Mouse (Mus musculus): ENCODE data around the gene St5. TPM values are rescaled to one million over a fixed set of nuclear protein-coding genes. Genes with fewer than 3 reads are reported as not detected.
A peak's percentile ranks its signal among the peaks of the same experiment; 100 is the strongest.

St5 gene
- polyA plus RNA-seq, 1 experiment from 2014 or later, result 11.0 TPM

DNA sequence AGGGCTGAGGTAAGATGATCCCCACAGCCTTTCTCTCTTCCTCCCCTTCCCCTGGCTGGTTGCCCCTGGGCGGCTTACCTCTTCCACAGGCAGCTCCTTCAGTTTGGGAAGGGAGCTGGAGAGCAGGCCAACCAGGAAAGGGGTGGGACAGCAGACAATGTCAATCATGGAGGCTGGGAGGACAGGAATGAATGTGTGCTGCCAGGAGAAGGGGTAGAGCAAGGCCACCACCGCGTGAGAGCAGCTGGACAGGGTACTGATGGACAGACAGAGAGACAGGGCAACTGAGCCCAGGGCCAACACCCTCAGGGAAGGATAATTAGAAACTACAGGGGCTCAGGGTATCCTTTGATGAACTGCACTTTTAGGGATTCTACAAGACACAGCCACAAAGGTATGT is 175.9 kb downstream of the St5 start:
- WGBS, result 80% methylated on average over 3 of the region's 3 CpGs
- H3K9me3 ChIP-seq (replicated peaks; ENCODE audit: control insufficient read depth, low read length), result no peaks in the 10 kb centered on the region
- no peaks in the 10 kb centered on the region for H3K4me1 ChIP-seq (ENCODE audit: control insufficient read depth, insufficient read depth, low read length)
- no peaks in the 10 kb centered on the region for H3K27me3 ChIP-seq (replicated peaks; ENCODE audit: control insufficient read depth, insufficient read depth, low read length)
- no peak for DNase-seq (ENCODE audit: low spot score)
- H3K4me2 ChIP-seq (ENCODE audit: low read length), result no peak overlapping the region
- ATAC-seq, result no peak
- no peak overlapping the region for H3K27ac ChIP-seq (ENCODE audit: low read depth, low read length)
- no peak overlapping the region; the same call in 1 of the 2 replicates for H3K9ac ChIP-seq (ENCODE audit: low read length)
- peaks cover 40% of the 10 kb centered on the region for H3K36me3 ChIP-seq (ENCODE audit: control insufficient read depth, insufficient read depth, low read length)
- no peak overlapping the region for H3K4me3 ChIP-seq (ENCODE audit: low read depth, low read length)

DNA sequence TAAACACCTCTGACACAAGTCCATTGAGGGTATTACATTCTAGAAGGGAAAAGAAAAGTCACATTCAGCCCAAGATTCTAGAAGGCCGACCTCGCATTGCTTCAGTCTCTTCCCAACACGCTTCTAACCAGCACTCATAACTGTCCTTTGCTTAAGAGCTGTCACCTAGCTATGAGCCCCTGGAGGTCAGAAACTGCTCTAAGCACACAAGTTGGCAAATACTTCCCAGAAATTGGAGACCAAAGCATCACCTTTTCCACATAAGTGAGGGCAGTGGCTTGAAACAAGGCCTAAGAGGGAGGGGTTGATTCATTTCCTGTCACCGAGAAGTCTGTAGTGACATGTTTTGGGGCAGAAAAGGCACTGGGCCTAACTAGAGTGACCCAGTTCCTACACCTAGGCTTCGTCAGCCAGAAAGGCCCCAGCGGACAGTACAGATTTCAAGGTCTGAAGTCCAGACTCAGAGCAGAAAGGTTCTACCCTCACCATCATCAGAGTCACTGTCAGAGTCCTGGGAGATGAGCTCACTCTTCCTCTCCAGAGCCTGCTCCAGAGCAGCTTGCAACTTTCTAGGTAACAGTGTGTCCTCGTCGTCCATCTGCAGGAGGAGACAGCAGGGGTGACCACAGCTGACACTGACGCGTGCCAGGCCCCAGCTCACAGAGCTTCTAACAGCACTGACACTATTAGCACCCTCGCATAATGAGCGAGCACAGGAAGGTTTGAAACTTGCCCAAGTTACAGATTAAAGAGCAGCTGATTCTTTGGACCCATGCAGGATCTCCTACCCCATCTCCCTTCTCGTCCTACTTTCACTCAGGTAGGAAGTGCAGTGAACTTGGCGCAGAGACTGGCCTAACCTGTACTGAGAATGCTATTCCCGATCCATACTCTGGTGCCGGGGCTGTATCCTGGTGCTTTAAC is 177.4 kb downstream of the St5 start:
- Histone ChIP-seq H3K4me2 (ENCODE audit: low read length) (no peak overlapping the region), H3K27ac (ENCODE audit: low read depth, low read length) (no peak overlapping the region), H3K4me1 (ENCODE audit: control insufficient read depth, insufficient read depth, low read length) (no peaks in the 10 kb centered on the region), H3K4me3 (ENCODE audit: low read depth, low read length) (no peak overlapping the region), H3K36me3 (ENCODE audit: control insufficient read depth, insufficient read depth, low read length) (peaks cover 55% of the 10 kb centered on the region), H3K27me3 (replicated peaks; ENCODE audit: control insufficient read depth, insufficient read depth, low read length) (no peaks in the 10 kb centered on the region), H3K9me3 (replicated peaks; ENCODE audit: control insufficient read depth, low read length) (no peaks in the 10 kb centered on the region), H3K9ac (ENCODE audit: low read length) (no peak overlapping the region)
- no peak for ATAC-seq
- 85% methylated on average over 16 of the region's 16 CpGs for WGBS
- no peak for DNase-seq (ENCODE audit: low spot score)

DNA sequence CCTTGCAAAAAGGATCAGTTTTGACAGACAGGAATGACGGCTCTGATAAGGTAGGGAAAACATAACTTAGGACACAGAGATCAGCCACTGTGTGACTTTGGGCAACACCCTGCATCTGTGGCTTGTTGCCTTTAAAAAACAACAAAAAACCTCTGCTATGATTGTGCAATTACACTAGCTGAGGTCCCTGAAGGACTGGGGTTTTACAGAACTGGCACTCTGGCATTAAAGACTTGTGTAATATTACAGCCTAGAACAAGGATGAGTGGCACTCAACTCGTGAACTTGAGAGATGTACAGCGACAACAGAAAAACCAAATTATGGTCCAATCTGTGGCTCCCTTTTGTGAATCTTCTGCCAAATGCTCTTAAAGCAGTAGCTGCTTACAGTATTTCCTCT is 178.6 kb downstream of the St5 start:
- Histone ChIP-seq H3K4me3 (ENCODE audit: low read depth, low read length) (no peak overlapping the region), H3K9me3 (replicated peaks; ENCODE audit: control insufficient read depth, low read length) (no peaks in the 10 kb centered on the region), H3K27me3 (replicated peaks; ENCODE audit: control insufficient read depth, insufficient read depth, low read length) (no peaks in the 10 kb centered on the region), H3K4me2 (ENCODE audit: low read length) (no peak overlapping the region), H3K36me3 (ENCODE audit: control insufficient read depth, insufficient read depth, low read length) (peaks cover 62% of the 10 kb centered on the region), H3K27ac (ENCODE audit: low read depth, low read length) (no peak overlapping the region), H3K4me1 (ENCODE audit: control insufficient read depth, insufficient read depth, low read length) (peaks cover 8% of the 10 kb centered on the region), H3K9ac (ENCODE audit: low read length) (no peak overlapping the region)
- DNase-seq (ENCODE audit: low spot score), result no peak
- no peak for ATAC-seq
- WGBS, result 85% methylated on average over 3 of the region's 3 CpGs

DNA sequence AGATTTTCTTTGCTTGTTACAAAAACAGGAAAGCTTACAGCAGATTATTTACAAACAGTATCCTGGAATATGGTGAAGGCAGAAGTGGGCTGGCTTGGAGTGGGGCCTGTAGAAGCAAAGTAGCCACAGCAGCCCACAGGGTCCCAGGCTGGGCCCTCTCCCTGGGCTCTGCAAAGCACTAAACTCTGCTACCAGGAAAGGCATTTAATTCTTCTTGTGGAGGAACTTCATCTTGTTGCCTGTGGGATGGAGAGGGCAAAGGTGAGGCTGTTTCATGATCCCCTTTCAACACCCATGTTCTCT is 179.0 kb downstream of the St5 start:
- ATAC-seq (no peak), DNase-seq (ENCODE audit: low spot score) (no peak)
- H3K36me3 ChIP-seq (ENCODE audit: control insufficient read depth, insufficient read depth, low read length), result peaks cover 62% of the 10 kb centered on the region
- H3K27ac ChIP-seq (ENCODE audit: low read depth, low read length), result no peak overlapping the region
- H3K4me1 ChIP-seq (ENCODE audit: control insufficient read depth, insufficient read depth, low read length), result peaks cover 8% of the 10 kb centered on the region
- no peaks in the 10 kb centered on the region for H3K27me3 ChIP-seq (replicated peaks; ENCODE audit: control insufficient read depth, insufficient read depth, low read length)
- no peak overlapping the region for H3K4me3 ChIP-seq (ENCODE audit: low read depth, low read length)
- no peaks in the 10 kb centered on the region for H3K9me3 ChIP-seq (replicated peaks; ENCODE audit: control insufficient read depth, low read length)
- no peak overlapping the region for H3K9ac ChIP-seq (ENCODE audit: low read length)
- H3K4me2 ChIP-seq (ENCODE audit: low read length), result no peak overlapping the region

DNA sequence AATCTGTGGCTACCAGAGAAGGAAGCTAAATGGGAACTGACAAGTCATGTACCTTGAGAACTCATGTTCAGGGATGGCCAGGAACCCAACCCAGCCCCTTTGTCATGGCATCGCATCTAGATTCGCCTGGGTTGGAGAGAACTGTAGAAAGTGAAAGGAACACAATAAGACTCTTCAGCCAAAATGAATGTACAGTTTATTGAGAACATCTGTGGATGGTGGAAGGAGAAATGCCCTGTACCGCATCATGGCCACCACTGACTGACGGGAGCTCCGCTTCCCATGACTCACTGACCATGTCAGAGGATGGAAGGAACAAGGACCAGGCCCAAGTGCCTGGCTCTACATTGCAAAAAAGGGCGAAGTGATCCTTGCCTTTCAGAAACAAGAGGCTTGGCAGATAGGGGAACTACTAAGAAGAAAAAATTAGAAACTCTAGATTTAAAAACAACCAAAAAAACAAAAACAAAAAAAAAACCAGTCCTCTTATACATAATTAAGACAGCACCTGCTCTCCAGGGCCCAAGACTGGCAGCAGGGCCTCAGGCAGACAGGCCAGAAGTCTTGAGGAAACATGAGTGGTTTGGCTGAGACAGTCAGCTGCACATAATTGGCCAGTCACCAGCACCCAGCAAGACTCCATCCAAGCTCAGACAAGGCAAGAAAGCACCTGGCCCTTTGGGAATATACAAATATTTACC is 179.5 kb downstream of the St5 start:
- H3K9me3 ChIP-seq (replicated peaks; ENCODE audit: control insufficient read depth, low read length), result no peaks in the 10 kb centered on the region
- DNase-seq (ENCODE audit: low spot score) (peak; percentile 16), ATAC-seq (no peak)
- H3K36me3 ChIP-seq (ENCODE audit: control insufficient read depth, insufficient read depth, low read length), result peaks cover 62% of the 10 kb centered on the region
- H3K4me3 ChIP-seq (ENCODE audit: low read depth, low read length), result no peak overlapping the region
- no peak overlapping the region for H3K4me2 ChIP-seq (ENCODE audit: low read length)
- WGBS, result 73% methylated on average over 6 of the region's 6 CpGs
- H3K4me1 ChIP-seq (ENCODE audit: control insufficient read depth, insufficient read depth, low read length), result peaks cover 8% of the 10 kb centered on the region
- H3K27ac ChIP-seq (ENCODE audit: low read depth, low read length), result peak overlapping the region; percentile 39
- no peaks in the 10 kb centered on the region for H3K27me3 ChIP-seq (replicated peaks; ENCODE audit: control insufficient read depth, insufficient read depth, low read length)
- H3K9ac ChIP-seq (ENCODE audit: low read length), result no peak overlapping the region

DNA sequence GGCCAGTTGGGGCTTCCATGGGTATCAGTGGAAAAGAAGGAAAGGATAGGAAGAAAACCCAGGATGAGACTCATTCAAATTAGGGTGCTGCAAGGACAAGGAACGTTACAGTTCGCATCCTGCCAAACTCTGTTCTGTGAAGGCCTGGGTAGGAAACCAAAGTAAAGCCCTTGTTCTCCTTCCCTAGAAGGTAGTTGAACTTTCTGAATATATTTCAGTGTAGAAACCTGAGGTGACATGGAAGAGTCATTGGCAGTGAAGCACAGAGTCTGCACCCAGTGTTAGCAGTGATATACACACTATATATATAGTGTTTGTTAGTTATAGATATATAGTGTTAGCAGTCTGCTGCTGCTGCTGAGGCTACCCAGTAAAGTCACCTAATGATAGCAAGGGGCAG is 180.1 kb downstream of the St5 start:
- no peaks in the 10 kb centered on the region for H3K9me3 ChIP-seq (replicated peaks; ENCODE audit: control insufficient read depth, low read length)
- peaks cover 62% of the 10 kb centered on the region for H3K36me3 ChIP-seq (ENCODE audit: control insufficient read depth, insufficient read depth, low read length)
- no peak overlapping the region for H3K9ac ChIP-seq (ENCODE audit: low read length)
- 60% methylated on average over 2 of the region's 2 CpGs for WGBS
- no peak overlapping the region for H3K4me3 ChIP-seq (ENCODE audit: low read depth, low read length)
- no peak for DNase-seq (ENCODE audit: low spot score)
- H3K4me1 ChIP-seq (ENCODE audit: control insufficient read depth, insufficient read depth, low read length), result peaks cover 10% of the 10 kb centered on the region
- H3K4me2 ChIP-seq (ENCODE audit: low read length), result no peak overlapping the region
- peak overlapping the region; percentile 39 for H3K27ac ChIP-seq (ENCODE audit: low read depth, low read length)
- no peak for ATAC-seq
- no peaks in the 10 kb centered on the region for H3K27me3 ChIP-seq (replicated peaks; ENCODE audit: control insufficient read depth, insufficient read depth, low read length)

DNA sequence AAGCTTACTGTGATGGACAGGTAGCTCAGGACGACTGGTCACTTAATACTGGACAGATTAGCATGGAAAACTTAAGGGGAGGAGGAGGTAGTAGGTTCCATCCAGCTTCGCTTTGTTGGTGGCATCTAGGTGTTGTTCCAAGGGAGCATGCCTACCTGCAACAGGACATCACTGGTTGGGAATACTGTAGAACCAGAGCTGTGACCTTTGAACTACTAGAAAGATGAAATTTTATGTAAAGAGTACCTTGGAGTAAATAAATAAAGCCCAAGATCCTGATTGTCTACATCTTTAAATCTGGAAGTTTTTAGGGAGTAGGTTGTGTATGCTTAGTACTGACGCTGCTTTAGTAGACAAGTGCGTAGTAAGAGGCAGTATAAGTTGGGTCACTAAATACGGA is 181.3 kb downstream of the St5 start:
- WGBS, result 79% methylated on average over 5 of the region's 5 CpGs
- ATAC-seq, result no peak
- peaks cover 62% of the 10 kb centered on the region for H3K36me3 ChIP-seq (ENCODE audit: control insufficient read depth, insufficient read depth, low read length)

DNA sequence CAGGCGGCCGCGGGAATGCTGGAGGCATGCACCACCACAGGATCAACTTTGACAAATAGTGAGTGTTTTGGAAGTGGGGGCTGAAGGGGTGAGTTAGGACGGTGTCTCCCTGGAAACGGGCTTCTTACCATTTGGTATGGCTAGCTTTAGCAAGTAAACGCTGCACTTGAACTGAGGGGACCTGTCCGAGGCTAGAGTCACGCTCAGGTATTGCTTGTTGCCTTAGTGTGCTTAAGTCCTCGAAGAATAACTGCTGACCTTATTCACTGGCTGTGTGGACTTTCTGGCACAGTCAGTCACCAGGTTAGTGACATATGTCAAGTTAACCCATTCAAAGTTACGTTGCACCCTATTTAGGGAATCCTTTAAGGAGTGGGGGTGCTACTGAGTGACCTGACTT is 183.5 kb downstream of the St5 start:
- no peak overlapping the region for H3K27ac ChIP-seq (ENCODE audit: low read depth, low read length)
- H3K9ac ChIP-seq (ENCODE audit: low read length), result peak overlapping the region; percentile 98
- DNase-seq (ENCODE audit: low spot score) (no peak), ATAC-seq (no peak)
- 4% methylated on average over 10 of the region's 10 CpGs for WGBS
- peak overlapping the region; percentile 99 for H3K4me3 ChIP-seq (ENCODE audit: low read depth, low read length)
- H3K4me2 ChIP-seq (ENCODE audit: low read length), result peak overlapping the region; percentile 86
- no peaks in the 10 kb centered on the region for H3K9me3 ChIP-seq (replicated peaks; ENCODE audit: control insufficient read depth, low read length)
- H3K36me3 ChIP-seq (ENCODE audit: control insufficient read depth, insufficient read depth, low read length), result peaks cover 45% of the 10 kb centered on the region
- H3K4me1 ChIP-seq (ENCODE audit: control insufficient read depth, insufficient read depth, low read length), result peaks cover 16% of the 10 kb centered on the region
- no peaks in the 10 kb centered on the region for H3K27me3 ChIP-seq (replicated peaks; ENCODE audit: control insufficient read depth, insufficient read depth, low read length)

More for the DNA sequence above, 181.3 kb downstream of the St5 start:
- Histone ChIP-seq H3K4me1 (ENCODE audit: control insufficient read depth, insufficient read depth, low read length) (peaks cover 16% of the 10 kb centered on the region), H3K27ac (ENCODE audit: low read depth, low read length) (no peak overlapping the region), H3K9me3 (replicated peaks; ENCODE audit: control insufficient read depth, low read length) (no peaks in the 10 kb centered on the region), H3K4me3 (ENCODE audit: low read depth, low read length) (no peak overlapping the region), H3K9ac (ENCODE audit: low read length) (no peak overlapping the region; the same call in 1 of the 2 replicates), H3K27me3 (replicated peaks; ENCODE audit: control insufficient read depth, insufficient read depth, low read length) (no peaks in the 10 kb centered on the region), H3K4me2 (ENCODE audit: low read length) (no peak overlapping the region)
- no peak for DNase-seq (ENCODE audit: low spot score)

Measured in forebrain, embryonic 14.5 days (tissue).